Mouse (Mus musculus) frontal cortex, postnatal 36 days (tissue): Measurements from ENCODE around the gene Gm5089.

Experiments used
- DNase-seq, 2 experiments: peaks; one replicate each; pipeline ENCODE4 v3.0.0; 2022; ENCODE audit warnings: low spot score in 2 of 2

Gene Gm5089

GRCm38 (mm10) chr14:122426529-122427203, 24.2 kb downstream of the Gm5089 start:
- no peak for DNase-seq

GRCm38 (mm10) chr14:122424441-122424840, 26.5 kb downstream of the Gm5089 start:
- no peak for DNase-seq

GRCm38 (mm10) chr14:122416166-122416771, 34.6 kb downstream of the Gm5089 start:
- DNase-seq = no peak

- DNase-seq = no peak
Measured at GRCm38 (mm10) chr14:122414786-122415185, 36.1 kb downstream of the Gm5089 start.

- DNase-seq = no peak
Measured at GRCm38 (mm10) chr14:122413542-122413928, 37.4 kb downstream of the Gm5089 start.

- DNase-seq = no peak
Measured at GRCm38 (mm10) chr14:122412841-122413541, 37.9 kb downstream of the Gm5089 start.

- DNase-seq = peak in 1 of 2 experiments; percentile 29
Measured at GRCm38 (mm10) chr14:122406541-122407219, 44.2 kb downstream of the Gm5089 start.

GRCm38 (mm10) chr14:122405897-122406540, 44.9 kb downstream of the Gm5089 start:
- no peak for DNase-seq

GRCm38 (mm10) chr14:122405236-122405635, 45.7 kb downstream of the Gm5089 start:
- DNase-seq = no peak

GRCm38 (mm10) chr14:122404596-122405154, 46.2 kb downstream of the Gm5089 start:
- no peak for DNase-seq

GRCm38 (mm10) chr14:122403422-122403940, 47.4 kb downstream of the Gm5089 start:
- no peak for DNase-seq

- DNase-seq = no peak
Measured at GRCm38 (mm10) chr14:122402716-122403258, 48.1 kb downstream of the Gm5089 start.

GRCm38 (mm10) chr14:122401886-122402285, 49.0 kb downstream of the Gm5089 start:
- DNase-seq = no peak

- no peak for DNase-seq
Measured at GRCm38 (mm10) chr14:122399906-122400305, 51.0 kb downstream of the Gm5089 start.

- DNase-seq = no peak
Measured at GRCm38 (mm10) chr14:122398676-122399075, 52.2 kb downstream of the Gm5089 start.

- no peak for DNase-seq
Measured at GRCm38 (mm10) chr14:122393119-122393518, 57.8 kb downstream of the Gm5089 start.

- DNase-seq = no peak
Measured at GRCm38 (mm10) chr14:122390935-122391334, 60.0 kb downstream of the Gm5089 start.

GRCm38 (mm10) chr14:122389684-122390370, 61.1 kb downstream of the Gm5089 start:
- DNase-seq = no peak

- no peak for DNase-seq
Measured at GRCm38 (mm10) chr14:122388431-122389031, 62.4 kb downstream of the Gm5089 start.

GRCm38 (mm10) chr14:122387781-122388180, 63.1 kb downstream of the Gm5089 start:
- DNase-seq = no peak
